Mouse (Mus musculus) lung, adult 2 months (tissue): Measurements from ENCODE around the gene Sgpp2.

Experiments used
- CTCF ChIP-seq: fragments of 200-500 bp; IDR thresholded peaks from 2 replicates; pipeline ENCODE4 v1.5.1; 2011; ENCODE audit warnings: mild to moderate bottlenecking, low read length, control low read depth; ENCODE audit not compliant: insufficient read depth
- POLR2A ChIP-seq: fragments of 200-500 bp; IDR thresholded peaks from 2 replicates; pipeline ENCODE4 v1.6.1; 2011; ENCODE audit warnings: low read depth, mild to moderate bottlenecking, control low read depth, low read length, borderline replicate concordance; ENCODE audit errors: extremely low read depth

DNA sequence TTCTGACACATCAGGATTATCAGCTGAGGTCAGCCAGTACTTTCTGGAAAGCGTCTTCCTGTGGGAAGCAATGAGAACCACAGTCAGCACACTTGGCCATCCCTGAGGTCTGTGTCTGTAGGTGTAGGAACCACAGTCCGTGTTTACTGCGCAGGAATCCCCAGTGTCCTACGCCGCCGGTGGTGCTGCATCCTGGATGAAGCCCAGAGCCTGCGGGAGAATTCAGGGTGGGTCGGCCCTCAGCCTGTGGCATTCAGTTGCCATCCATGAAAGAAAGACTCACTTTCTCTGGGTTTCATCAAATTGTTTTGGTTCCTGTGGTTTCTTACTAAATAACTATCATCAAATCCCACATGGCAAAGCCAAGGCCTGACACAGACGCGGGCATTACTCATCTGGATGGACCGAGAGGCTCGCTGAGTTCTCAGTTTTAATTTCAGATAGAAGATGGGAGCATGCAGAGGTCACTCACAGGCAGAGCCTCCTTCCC lies 37.2 kb downstream of the Sgpp2 start:
- TF ChIP-seq CTCF (no peak), POLR2A (no peak)
